Mouse (Mus musculus) MEL (cell line): ENCODE measurements around the gene Gm1043.

Source experiments
- CTCF ChIP-seq, 3 experiments: IDR thresholded peaks in 2 of 3; conservative IDR thresholded peaks in 1 of 3; 2 replicates each; pipeline ENCODE4 v1.5.1; 2011 to 2012; ENCODE audit warnings: low read length in 3 of 3, low read depth in 2 of 3, mild to moderate bottlenecking in 2 of 3, improper control_type of control experiment in 1 of 3, inconsistent platforms in 1 of 3, mixed read lengths in 1 of 3, moderate library complexity in 1 of 3; ENCODE audit not compliant: control insufficient read depth in 1 of 3, insufficient read depth in 1 of 3, poor library complexity in 1 of 3, severe bottlenecking in 1 of 3
- EP300 ChIP-seq, 2 experiments: IDR thresholded peaks; 2 replicates each; pipeline ENCODE4 v1.6.1; 2011; ENCODE audit warnings: improper control_type of control experiment in 2 of 2, low read length in 2 of 2, low read depth in 1 of 2, mild to moderate bottlenecking in 1 of 2
- GATA1 ChIP-seq: IDR thresholded peaks from 2 replicates; pipeline ENCODE4 v1.6.1; 2011; ENCODE audit warnings: low read depth, low read length, improper control_type of control experiment
- KAT2A ChIP-seq: conservative IDR thresholded peaks from 2 replicates; pipeline ENCODE4 v1.6.1; 2012; ENCODE audit warnings: low read depth, low read length, improper control_type of control experiment, inconsistent platforms
- MXI1 ChIP-seq: IDR thresholded peaks from 2 replicates; pipeline ENCODE4 v1.6.1; 2011; ENCODE audit warnings: mild to moderate bottlenecking, low read depth, low read length, improper control_type of control experiment
- POLR2A ChIP-seq, 2 experiments: IDR thresholded peaks; 2 replicates each; pipeline ENCODE4 v1.6.1; 2011 to 2012; ENCODE audit warnings: low read length in 2 of 2, mild to moderate bottlenecking in 2 of 2, control low read depth in 1 of 2, improper control_type of control experiment in 1 of 2, low read depth in 1 of 2, moderate library complexity in 1 of 2; ENCODE audit not compliant: control insufficient read depth in 1 of 2, insufficient read depth in 1 of 2, poor library complexity in 1 of 2
- RAD21 ChIP-seq: IDR thresholded peaks from 2 replicates; pipeline ENCODE4 v1.6.1; 2011; ENCODE audit warnings: mild to moderate bottlenecking, low read depth, low read length, improper control_type of control experiment
- TAL1 ChIP-seq: IDR thresholded peaks from 2 replicates; pipeline ENCODE4 v1.6.1; 2012; ENCODE audit warnings: mild to moderate bottlenecking, inconsistent platforms, low read length, moderate library complexity, mixed read lengths
- TCF12 ChIP-seq: IDR thresholded peaks from 2 replicates; pipeline ENCODE4 v1.6.1; 2014; ENCODE audit warnings: low read depth, mild to moderate bottlenecking, inconsistent platforms, low read length, improper control_type of control experiment, moderate library complexity
- USF1 ChIP-seq: IDR thresholded peaks from 2 replicates; pipeline ENCODE4 v1.6.1; 2014; ENCODE audit warnings: low read depth, mild to moderate bottlenecking, inconsistent platforms, low read length, improper control_type of control experiment, moderate library complexity
- USF2 ChIP-seq, 2 experiments: IDR thresholded peaks; 2 replicates each; pipeline ENCODE4 v1.6.1; 2011 to 2012; ENCODE audit warnings: improper control_type of control experiment in 2 of 2, low read length in 2 of 2, borderline replicate concordance in 1 of 2, inconsistent platforms in 1 of 2, low read depth in 1 of 2, mild to moderate bottlenecking in 1 of 2; ENCODE audit not compliant: insufficient read depth in 1 of 2

DNA sequence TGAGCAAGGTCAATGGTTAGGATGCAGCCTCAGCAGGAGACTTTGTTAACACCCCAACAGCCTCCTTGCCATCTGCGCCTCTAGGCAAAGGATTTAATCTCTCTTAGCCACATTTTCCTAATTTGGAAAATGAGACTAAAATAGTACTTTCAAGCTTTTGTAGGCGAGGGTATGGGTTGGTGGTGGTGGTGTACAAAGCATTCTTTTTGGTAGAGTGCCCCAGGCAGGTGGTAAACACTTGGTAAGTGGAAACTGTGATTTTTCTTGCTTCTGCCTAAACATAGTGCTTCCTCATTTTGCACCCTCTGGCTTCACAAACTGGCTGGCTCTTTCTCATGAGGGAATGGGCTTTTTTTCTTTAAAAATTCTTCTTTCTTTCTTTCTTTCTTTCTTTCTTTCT is 153.5 kb downstream of the Gm1043 start:
- no peak for TF ChIP-seq POLR2A (IDR thresholded peaks at IDR 0.05; ENCODE audit: control insufficient read depth in 1 of 2, insufficient read depth in 1 of 2, low read depth in 1 of 2, low read length in 2 of 2, poor library complexity in 1 of 2)
- TF ChIP-seq CTCF (IDR thresholded peaks at IDR 0.05 in 2 of 3, conservative IDR thresholded peaks at IDR 0.05 in 1 of 3; ENCODE audit: control insufficient read depth in 1 of 3, insufficient read depth in 1 of 3, low read depth in 2 of 3, low read length in 3 of 3, poor library complexity in 1 of 3, severe bottlenecking in 1 of 3): no peak
- TF ChIP-seq KAT2A: no peak
- no peak for TF ChIP-seq USF2 (IDR thresholded peaks at IDR 0.05; ENCODE audit: borderline replicate concordance in 1 of 2, insufficient read depth in 1 of 2, low read depth in 1 of 2, low read length in 2 of 2)
- no peak for TF ChIP-seq GATA1
- TF ChIP-seq EP300 (IDR thresholded peaks at IDR 0.05; ENCODE audit: low read depth in 1 of 2, low read length in 2 of 2): no peak
- TF ChIP-seq TAL1: no peak
- TF ChIP-seq USF1: no peak
- no peak for TF ChIP-seq RAD21
- no peak for TF ChIP-seq TCF12
- TF ChIP-seq MXI1: no peak
